Mouse (Mus musculus): Measurements from ENCODE around the gene Col12a1. TPM values are rescaled to one million over a fixed set of nuclear protein-coding genes. Genes with fewer than 3 reads are reported as not detected.
A peak's percentile ranks its signal among the peaks of the same experiment; 100 is the strongest.

Col12a1 gene
- polyA plus RNA-seq, 1 experiment from 2014 or later = 13.3 TPM

GRCm38 (mm10) chr9:79750709-79751108 lies 32.1 kb upstream of the Col12a1 start:
- 93% methylated on average over 7 of the region's 7 CpGs for WGBS
- Histone ChIP-seq H3K4me3 (ENCODE audit: low read depth, low read length) (no peak overlapping the region), H3K27ac (ENCODE audit: low read depth, low read length) (no peak overlapping the region), H3K27me3 (ENCODE audit: control insufficient read depth, insufficient read depth, low read length) (no peaks in the 10 kb centered on the region), H3K4me1 (ENCODE audit: control insufficient read depth, insufficient read depth, low read length) (no peaks in the 10 kb centered on the region), H3K9me3 (ENCODE audit: control insufficient read depth, low read length) (no peaks in the 10 kb centered on the region), H3K4me2 (ENCODE audit: low read depth, low read length) (no peak overlapping the region), H3K9ac (replicated peaks; ENCODE audit: low read depth, low read length) (no peak overlapping the region), H3K36me3 (ENCODE audit: control insufficient read depth, insufficient read depth, low read length) (0 out of 2 replicates have a peak, but pooled peaks cover 8% of the 10 kb centered on the region)
- no peak for ATAC-seq (ENCODE audit: low read depth)

DNA sequence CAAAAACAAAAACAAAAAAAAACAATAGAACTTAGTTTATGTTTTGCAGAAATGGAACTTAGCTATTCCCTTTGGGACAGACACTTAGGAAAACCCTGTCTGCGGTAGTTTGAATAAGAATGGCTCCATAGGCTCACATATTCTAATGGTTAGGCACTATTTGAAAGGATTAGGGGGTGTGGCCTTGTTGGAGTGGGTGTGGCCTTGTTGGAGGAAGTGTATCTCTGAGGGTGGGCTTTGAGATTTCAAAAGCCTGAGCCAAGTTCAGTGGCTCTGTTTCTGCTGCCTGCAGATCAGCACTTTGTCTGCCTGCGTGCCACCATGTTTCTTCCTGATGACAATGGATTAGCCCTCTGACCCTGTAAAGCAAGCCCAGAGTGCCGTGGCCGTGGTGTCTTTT lies 26.4 kb upstream of the Col12a1 start:
- 64% methylated on average over 4 of the region's 4 CpGs for WGBS

DNA sequence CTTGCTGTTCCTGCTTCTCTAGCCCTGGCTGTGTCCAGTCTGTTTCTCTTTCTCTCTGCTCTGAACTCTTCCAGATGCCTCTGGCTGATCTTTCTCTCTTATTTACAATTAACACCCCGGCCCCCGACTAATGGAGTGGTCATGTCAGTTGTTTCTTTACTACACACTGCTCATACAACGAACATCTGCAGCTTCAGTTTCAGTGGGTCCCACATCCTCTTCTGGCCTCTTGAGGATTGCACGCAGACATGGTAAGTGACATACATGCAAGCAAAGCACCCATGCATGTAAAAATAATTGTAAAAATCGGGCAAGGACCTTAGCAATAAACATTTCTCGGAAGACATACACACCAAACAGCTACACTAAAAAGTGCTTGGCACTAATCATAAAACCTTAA lies 17.0 kb upstream of the Col12a1 start:
- no peak for ATAC-seq (ENCODE audit: low read depth)
- H3K27me3 ChIP-seq (ENCODE audit: control insufficient read depth, insufficient read depth, low read length) = no peaks in the 10 kb centered on the region
- 88% methylated on average over 6 of the region's 6 CpGs for WGBS
- H3K9ac ChIP-seq (replicated peaks; ENCODE audit: low read depth, low read length) = no peak overlapping the region
- no peak overlapping the region for H3K4me2 ChIP-seq (ENCODE audit: low read depth, low read length)
- H3K27ac ChIP-seq (ENCODE audit: low read depth, low read length) = no peak overlapping the region
- no peaks in the 10 kb centered on the region for H3K9me3 ChIP-seq (ENCODE audit: control insufficient read depth, low read length)
- no peaks in the 10 kb centered on the region for H3K36me3 ChIP-seq (ENCODE audit: control insufficient read depth, insufficient read depth, low read length)
- no peak overlapping the region for H3K4me3 ChIP-seq (ENCODE audit: low read depth, low read length)
- H3K4me1 ChIP-seq (ENCODE audit: control insufficient read depth, insufficient read depth, low read length) = no peaks in the 10 kb centered on the region

More for the DNA sequence above, 26.4 kb upstream of the Col12a1 start:
- Histone ChIP-seq H3K4me3 (ENCODE audit: low read depth, low read length) (no peak overlapping the region), H3K4me2 (ENCODE audit: low read depth, low read length) (no peak overlapping the region), H3K27ac (ENCODE audit: low read depth, low read length) (no peak overlapping the region), H3K4me1 (ENCODE audit: control insufficient read depth, insufficient read depth, low read length) (no peaks in the 10 kb centered on the region), H3K27me3 (ENCODE audit: control insufficient read depth, insufficient read depth, low read length) (no peaks in the 10 kb centered on the region), H3K9ac (replicated peaks; ENCODE audit: low read depth, low read length) (no peak overlapping the region), H3K9me3 (ENCODE audit: control insufficient read depth, low read length) (no peaks in the 10 kb centered on the region), H3K36me3 (ENCODE audit: control insufficient read depth, insufficient read depth, low read length) (no peaks in the 10 kb centered on the region)
- ATAC-seq (ENCODE audit: low read depth) = no peak

DNA sequence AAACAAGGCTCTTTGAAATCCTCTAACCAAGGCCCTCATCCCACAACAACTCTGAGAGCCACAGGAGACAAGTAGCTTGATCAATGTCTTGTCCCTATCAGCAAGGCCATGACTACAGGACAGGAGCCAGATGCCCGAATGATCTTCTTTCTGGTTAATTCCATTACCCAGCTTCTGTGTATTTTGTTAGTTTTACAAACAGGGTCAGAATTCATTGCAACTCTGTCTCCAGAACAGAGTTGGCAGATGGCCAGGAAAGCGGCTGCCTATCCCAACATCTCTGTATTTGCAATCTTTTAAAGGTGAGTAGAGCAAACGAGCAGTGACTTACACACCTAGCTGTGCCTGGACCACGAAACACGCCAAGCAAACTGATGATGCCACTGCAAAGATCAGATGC lies 11.7 kb upstream of the Col12a1 start:
- H3K4me3 ChIP-seq (ENCODE audit: low read depth, low read length) = no peak overlapping the region
- 91% methylated on average over 5 of the region's 5 CpGs for WGBS
- no peaks in the 10 kb centered on the region for H3K36me3 ChIP-seq (ENCODE audit: control insufficient read depth, insufficient read depth, low read length)
- no peak overlapping the region for H3K4me2 ChIP-seq (ENCODE audit: low read depth, low read length)
- no peaks in the 10 kb centered on the region for H3K27me3 ChIP-seq (ENCODE audit: control insufficient read depth, insufficient read depth, low read length)
- no peak overlapping the region for H3K27ac ChIP-seq (ENCODE audit: low read depth, low read length)
- no peak overlapping the region for H3K9ac ChIP-seq (replicated peaks; ENCODE audit: low read depth, low read length)
- no peak for ATAC-seq (ENCODE audit: low read depth)
- no peaks in the 10 kb centered on the region for H3K9me3 ChIP-seq (ENCODE audit: control insufficient read depth, low read length)
- H3K4me1 ChIP-seq (ENCODE audit: control insufficient read depth, insufficient read depth, low read length) = no peaks in the 10 kb centered on the region

- ATAC-seq (ENCODE audit: low read depth) = no peak
- Histone ChIP-seq H3K9me3 (ENCODE audit: control insufficient read depth, low read length) (no peaks in the 10 kb centered on the region), H3K36me3 (ENCODE audit: control insufficient read depth, insufficient read depth, low read length) (no peaks in the 10 kb centered on the region), H3K27ac (ENCODE audit: low read depth, low read length) (no peak overlapping the region), H3K4me2 (ENCODE audit: low read depth, low read length) (no peak overlapping the region), H3K27me3 (ENCODE audit: control insufficient read depth, insufficient read depth, low read length) (peaks cover 10% of the 10 kb centered on the region; the same call in 1 of the 2 replicates), H3K4me3 (ENCODE audit: low read depth, low read length) (no peak overlapping the region), H3K4me1 (ENCODE audit: control insufficient read depth, insufficient read depth, low read length) (no peaks in the 10 kb centered on the region), H3K9ac (replicated peaks; ENCODE audit: low read depth, low read length) (no peak overlapping the region)
- 38% methylated on average over 5 of the region's 5 CpGs for WGBS
Measured at GRCm38 (mm10) chr9:79723090-79723489, 4.5 kb upstream of the Col12a1 start.

- Histone ChIP-seq H3K4me3 (ENCODE audit: low read depth, low read length) (no peak overlapping the region), H3K9ac (replicated peaks; ENCODE audit: low read depth, low read length) (no peak overlapping the region), H3K27me3 (ENCODE audit: control insufficient read depth, insufficient read depth, low read length) (peaks cover 10% of the 10 kb centered on the region; the same call in 1 of the 2 replicates), H3K9me3 (ENCODE audit: control insufficient read depth, low read length) (no peaks in the 10 kb centered on the region), H3K27ac (ENCODE audit: low read depth, low read length) (no peak overlapping the region), H3K4me2 (ENCODE audit: low read depth, low read length) (peak overlapping the region; percentile 30; the same call in 1 of the 2 replicates), H3K4me1 (ENCODE audit: control insufficient read depth, insufficient read depth, low read length) (peaks cover 7% of the 10 kb centered on the region), H3K36me3 (ENCODE audit: control insufficient read depth, insufficient read depth, low read length) (no peaks in the 10 kb centered on the region)
- 10% methylated on average over 9 of the region's 9 CpGs for WGBS
- peak; percentile 46; the same call in 1 of the 2 replicates for ATAC-seq (ENCODE audit: low read depth)
Measured at GRCm38 (mm10) chr9:79721056-79721455, 2.4 kb upstream of the Col12a1 start.

- Histone ChIP-seq H3K27me3 (ENCODE audit: control insufficient read depth, insufficient read depth, low read length) (peaks cover 10% of the 10 kb centered on the region; the same call in 1 of the 2 replicates), H3K9me3 (ENCODE audit: control insufficient read depth, low read length) (no peaks in the 10 kb centered on the region), H3K4me3 (ENCODE audit: low read depth, low read length) (no peak overlapping the region), H3K36me3 (ENCODE audit: control insufficient read depth, insufficient read depth, low read length) (no peaks in the 10 kb centered on the region), H3K4me2 (ENCODE audit: low read depth, low read length) (peak overlapping the region; percentile 81; the same call in 1 of the 2 replicates), H3K27ac (ENCODE audit: low read depth, low read length) (no peak overlapping the region), H3K4me1 (ENCODE audit: control insufficient read depth, insufficient read depth, low read length) (peaks cover 7% of the 10 kb centered on the region), H3K9ac (replicated peaks; ENCODE audit: low read depth, low read length) (no peak overlapping the region)
- ATAC-seq (ENCODE audit: low read depth) = no peak
- WGBS = 29% methylated on average over 9 of the region's 9 CpGs
Measured at GRCm38 (mm10) chr9:79720143-79720542, 1.5 kb upstream of the Col12a1 start.

GRCm38 (mm10) chr9:79719451-79719850 lies 820 bp upstream of the Col12a1 start:
- no peak overlapping the region for H3K27ac ChIP-seq (ENCODE audit: low read depth, low read length)
- WGBS = 2% methylated on average over 28 of the region's 28 CpGs
- H3K9ac ChIP-seq (replicated peaks; ENCODE audit: low read depth, low read length) = no peak overlapping the region; the same call in 1 of the 2 replicates
- no peaks in the 10 kb centered on the region for H3K9me3 ChIP-seq (ENCODE audit: control insufficient read depth, low read length)
- no peaks in the 10 kb centered on the region for H3K36me3 ChIP-seq (ENCODE audit: control insufficient read depth, insufficient read depth, low read length)
- H3K4me2 ChIP-seq (ENCODE audit: low read depth, low read length) = peak overlapping the region; percentile 81
- peak overlapping the region; percentile 46 for H3K4me3 ChIP-seq (ENCODE audit: low read depth, low read length)
- peaks cover 12% of the 10 kb centered on the region for H3K4me1 ChIP-seq (ENCODE audit: control insufficient read depth, insufficient read depth, low read length)
- no peak for ATAC-seq (ENCODE audit: low read depth)
- peaks cover 10% of the 10 kb centered on the region; the same call in 1 of the 2 replicates for H3K27me3 ChIP-seq (ENCODE audit: control insufficient read depth, insufficient read depth, low read length)

GRCm38 (mm10) chr9:79717836-79718475 lies 675 bp downstream of the Col12a1 start:
- H3K9me3 ChIP-seq (ENCODE audit: control insufficient read depth, low read length) = no peaks in the 10 kb centered on the region
- WGBS = 3% methylated on average over 20 of the region's 22 CpGs
- ATAC-seq (ENCODE audit: low read depth) = peak; percentile 3; the same call in 1 of the 2 replicates

More at GRCm38 (mm10) chr9:79717836-79718475, 675 bp downstream of the Col12a1 start:
- Histone ChIP-seq H3K36me3 (ENCODE audit: control insufficient read depth, insufficient read depth, low read length) (no peaks in the 10 kb centered on the region), H3K4me2 (ENCODE audit: low read depth, low read length) (peak overlapping the region; percentile 81), H3K4me1 (ENCODE audit: control insufficient read depth, insufficient read depth, low read length) (peaks cover 12% of the 10 kb centered on the region), H3K27me3 (ENCODE audit: control insufficient read depth, insufficient read depth, low read length) (peaks cover 10% of the 10 kb centered on the region; the same call in 1 of the 2 replicates), H3K4me3 (ENCODE audit: low read depth, low read length) (peak overlapping the region; percentile 46), H3K9ac (replicated peaks; ENCODE audit: low read depth, low read length) (peak overlapping the region; percentile 49), H3K27ac (ENCODE audit: low read depth, low read length) (no peak overlapping the region)
